Mouse (Mus musculus) neural tube, embryonic 14.5 days (tissue): ENCODE measurements around the gene E130308A19Rik. TPM values are rescaled to one million over a fixed set of nuclear protein-coding genes. Genes with fewer than 3 reads are reported as not detected.
A peak's percentile ranks its signal among the peaks of the same experiment; 100 is the strongest.

Experiments used
- ATAC-seq: fragments of 200-750 bp; cut with Nextera tagmentation; 2 replicates; pipeline ENCODE4 v1.8.0; 2017; ENCODE audit warnings: low read depth, mild to moderate bottlenecking, moderate TSS enrichment, moderate library complexity
- H3K27ac ChIP-seq: fragments of 300-500 bp; sonication (generic); 2 replicates; pipeline ENCODE4 v1.5.1; 2014; ENCODE audit warnings: low read depth, mild to moderate bottlenecking, control low read depth, low read length, moderate library complexity, mixed read lengths
- H3K27me3 ChIP-seq: fragments of 300-500 bp; sonication (generic); 2 replicates; pipeline ENCODE4 v1.6.1; 2014; ENCODE audit warnings: low read length; ENCODE audit not compliant: control insufficient read depth, insufficient read depth
- H3K36me3 ChIP-seq: fragments of 300-500 bp; sonication (generic); 2 replicates; pipeline ENCODE4 v1.6.1; 2014; ENCODE audit warnings: low read length, mixed read lengths; ENCODE audit not compliant: control insufficient read depth, insufficient read depth
- H3K4me1 ChIP-seq: fragments of 300-500 bp; sonication (generic); 2 replicates; pipeline ENCODE4 v1.6.1; 2014; ENCODE audit warnings: low read length; ENCODE audit not compliant: control insufficient read depth, insufficient read depth
- H3K4me2 ChIP-seq: fragments of 300-500 bp; sonication (generic); 2 replicates; pipeline ENCODE4 v1.6.1; 2014; ENCODE audit warnings: mild to moderate bottlenecking, low read depth, low read length, control low read depth
- H3K4me3 ChIP-seq: fragments of 300-500 bp; sonication (generic); 2 replicates; pipeline ENCODE4 v1.5.1; 2014; ENCODE audit warnings: low read depth, low read length, control low read depth, mixed read lengths
- H3K9ac ChIP-seq: fragments of 300-500 bp; sonication (generic); replicated peaks from 2 replicates; pipeline ENCODE4 v1.6.1; 2014; ENCODE audit warnings: low read depth, mild to moderate bottlenecking, control low read depth, low read length, mixed read lengths
- H3K9me3 ChIP-seq: fragments of 300-500 bp; sonication (generic); 2 replicates; pipeline ENCODE4 v1.6.1; 2016; ENCODE audit warnings: low read length; ENCODE audit not compliant: control insufficient read depth
- WGBS: fragments of 180-500 bp; shearing (Covaris S2); extraction: QIAGEN DNeasy Blood & Tissue Kit; methylation state at CpG from one replicate; pipeline ENCODE4 v1.1.7; 2014; 5-methylcytosine and 5-hydroxymethylcytosine counted together
- polyA plus RNA-seq: library from polyadenylated mRNA; unstranded; fragments of >200 nt; fragmentation: Nextera tagmentation; extraction: Ambion mirVana; gene quantifications from 2 replicates; pipeline ENCODE4 v1.2.1, GENCODE M21; 2014

Gene E130308A19Rik
- 59.8 and 64.6 TPM in 2 replicates for polyA plus RNA-seq

DNA sequence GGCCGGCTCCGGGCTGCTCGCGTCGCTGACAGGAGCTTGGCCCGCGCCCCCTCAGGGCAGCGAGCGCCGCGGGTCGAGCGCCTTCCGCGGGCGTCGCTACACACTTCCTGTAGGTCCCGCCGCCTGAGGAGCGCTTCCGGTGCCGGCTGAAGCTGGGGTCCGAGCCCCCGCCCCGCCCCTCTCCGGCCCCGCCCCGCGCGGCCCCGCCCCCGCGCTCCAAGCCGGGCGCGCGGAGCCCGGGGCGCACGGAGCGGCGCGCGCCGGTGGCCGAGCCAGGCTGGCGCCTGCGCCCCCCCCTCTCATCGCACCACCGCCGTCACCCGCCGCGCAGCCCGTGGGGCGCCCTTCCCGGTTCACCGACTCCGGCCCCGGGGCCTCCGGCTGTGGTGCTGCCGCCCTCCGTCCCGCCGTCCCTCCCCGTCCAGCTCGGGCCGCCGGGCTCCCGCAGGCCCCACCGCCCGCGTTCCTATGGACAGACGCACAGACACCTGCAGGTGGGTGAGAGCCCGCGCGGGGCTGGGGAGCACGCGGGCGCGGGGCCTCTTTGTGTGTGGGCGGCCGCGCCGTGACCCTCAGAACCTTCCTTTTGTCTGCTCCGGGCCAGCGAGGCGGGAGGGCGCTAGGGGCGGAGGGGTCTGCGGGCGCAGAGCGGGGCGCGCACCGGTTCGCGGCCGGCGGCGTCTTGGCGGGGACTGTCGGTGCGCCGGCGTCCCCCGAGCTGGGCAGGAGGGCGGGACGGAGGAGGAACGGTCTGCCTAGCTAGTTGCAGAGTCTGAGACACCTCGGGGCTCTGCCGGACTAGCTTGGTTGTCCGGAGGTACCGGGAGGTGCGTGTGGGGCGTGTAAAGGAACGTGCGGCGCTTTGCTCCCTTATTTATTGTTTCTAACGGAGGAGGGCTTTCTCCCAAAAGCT, at the start of gene E130308A19Rik:
TSS of gene E130308A19Rik (plus strand) at position 214 of the 913 bp plus-strand sequence.
- ATAC-seq = peak; percentile 93
- H3K9me3 ChIP-seq = no peaks in the 10 kb centered on the region
- no peaks in the 10 kb centered on the region for H3K36me3 ChIP-seq
- peak within 1 kb of the TSS; percentile 97 for H3K4me3 ChIP-seq
- H3K4me1 ChIP-seq = peaks cover 22% of the 10 kb centered on the region
- H3K27ac ChIP-seq = peak within 1 kb of the TSS; percentile 96
- no peaks in the 10 kb centered on the region for H3K27me3 ChIP-seq
- under 1% methylated on average over 60 of the region's 120 CpGs for WGBS
- H3K4me2 ChIP-seq = peak within 1 kb of the TSS; percentile 50
- peak within 1 kb of the TSS; percentile 97 for H3K9ac ChIP-seq

DNA sequence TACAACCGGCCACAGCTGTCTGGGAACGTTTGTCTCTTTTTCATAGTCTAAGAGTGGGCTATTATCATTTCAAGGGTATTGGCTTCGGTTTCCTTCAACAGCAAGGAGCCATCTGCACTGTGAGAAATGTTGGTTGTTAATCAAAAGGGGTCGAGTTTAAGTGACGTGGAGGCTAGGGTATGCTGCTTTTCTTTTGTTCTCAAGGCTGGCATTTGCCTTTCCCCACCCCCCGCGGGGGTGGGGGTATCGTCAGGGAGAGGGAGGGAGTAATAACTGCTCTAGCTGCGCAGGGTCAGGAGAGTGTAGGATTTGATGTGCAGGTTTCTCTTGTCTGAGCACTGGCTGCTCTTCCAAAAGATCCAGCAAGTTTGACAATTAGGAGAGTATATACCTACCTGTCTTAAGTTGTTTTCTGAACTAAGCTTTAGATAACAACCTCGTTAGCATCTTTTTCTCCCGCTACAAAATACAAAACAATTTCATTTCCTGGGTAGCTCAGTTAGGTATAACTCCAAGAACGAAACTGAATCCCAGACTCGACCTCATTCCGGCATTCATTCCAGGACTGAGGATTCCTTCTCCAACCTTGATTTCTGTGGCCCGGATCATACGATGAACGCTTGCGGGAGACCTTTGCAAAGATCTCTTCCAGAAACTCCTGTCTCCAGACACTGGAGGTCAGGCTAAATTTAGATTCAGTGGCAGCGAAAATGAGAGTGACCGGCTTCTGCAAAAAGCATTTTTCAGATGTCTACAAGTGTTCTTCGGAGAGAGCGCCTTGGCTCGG, 45.3 kb upstream of the E130308A19Rik start:
- Histone ChIP-seq H3K9ac (peak overlapping the region; percentile 69), H3K4me1 (peaks cover 8% of the 10 kb centered on the region), H3K4me3 (peak overlapping the region; percentile 70), H3K36me3 (no peaks in the 10 kb centered on the region), H3K27ac (peak overlapping the region; percentile 87), H3K9me3 (no peaks in the 10 kb centered on the region), H3K4me2 (peak overlapping the region; percentile 84), H3K27me3 (no peaks in the 10 kb centered on the region)
- 2% methylated on average over 23 of the region's 23 CpGs for WGBS
- peak; percentile 60 for ATAC-seq

DNA sequence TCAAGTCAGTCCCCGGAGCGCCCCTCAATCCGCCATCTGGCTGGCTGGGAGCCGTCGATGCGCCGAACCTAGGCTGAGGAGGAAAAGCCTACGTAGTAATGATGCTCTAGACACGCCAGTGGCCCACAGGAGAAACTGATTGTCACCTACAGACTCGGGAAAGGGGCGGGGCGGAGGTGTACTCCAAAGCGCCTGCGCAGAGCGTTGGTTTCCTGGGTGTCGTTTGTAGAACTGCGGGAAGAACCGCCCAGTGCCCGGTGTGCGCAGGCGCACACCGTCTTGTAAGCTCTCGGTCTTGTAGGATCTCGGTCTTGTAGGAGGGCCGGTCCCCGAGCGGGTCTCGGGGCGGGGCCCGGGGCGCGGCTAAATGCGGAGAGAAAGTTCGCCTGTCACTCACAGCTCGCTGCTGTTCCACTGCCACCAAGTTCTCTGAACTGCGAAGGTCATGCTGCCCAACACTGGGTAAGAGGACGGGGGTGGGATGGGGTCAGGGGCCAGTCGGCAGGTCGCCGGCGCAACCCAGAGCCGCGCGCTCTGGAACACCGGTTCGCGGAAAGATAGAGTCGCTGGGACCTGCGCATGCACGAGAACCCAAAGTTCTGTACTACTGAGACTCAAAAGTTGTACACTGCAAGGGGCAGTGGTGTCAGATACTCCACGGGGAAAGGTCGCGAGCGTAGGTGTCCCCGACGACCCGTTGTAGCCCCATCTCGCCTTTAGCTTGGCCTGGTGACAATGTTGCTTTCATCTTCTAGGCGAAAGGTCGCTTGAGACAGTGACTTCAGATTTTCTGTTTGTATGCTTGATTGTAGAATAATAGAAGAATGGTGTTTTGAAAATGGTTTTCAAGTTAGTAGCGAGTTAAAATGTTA, 44.5 kb upstream of the E130308A19Rik start, which contains the start of gene Hsdl2:
TSS of gene Hsdl2 (plus strand) at position 250 of the 872 bp plus-strand sequence.
- Histone ChIP-seq H3K9me3 (no peaks in the 10 kb centered on the region), H3K27me3 (no peaks in the 10 kb centered on the region), H3K4me1 (peaks cover 8% of the 10 kb centered on the region), H3K27ac (peak within 1 kb of the TSS; percentile 87), H3K36me3 (no peaks in the 10 kb centered on the region), H3K4me2 (peak within 1 kb of the TSS; percentile 84), H3K9ac (peak within 1 kb of the TSS; percentile 69), H3K4me3 (peak within 1 kb of the TSS; percentile 70)
- WGBS = under 1% methylated on average over 61 of the region's 61 CpGs
- ATAC-seq = peak; percentile 96

DNA sequence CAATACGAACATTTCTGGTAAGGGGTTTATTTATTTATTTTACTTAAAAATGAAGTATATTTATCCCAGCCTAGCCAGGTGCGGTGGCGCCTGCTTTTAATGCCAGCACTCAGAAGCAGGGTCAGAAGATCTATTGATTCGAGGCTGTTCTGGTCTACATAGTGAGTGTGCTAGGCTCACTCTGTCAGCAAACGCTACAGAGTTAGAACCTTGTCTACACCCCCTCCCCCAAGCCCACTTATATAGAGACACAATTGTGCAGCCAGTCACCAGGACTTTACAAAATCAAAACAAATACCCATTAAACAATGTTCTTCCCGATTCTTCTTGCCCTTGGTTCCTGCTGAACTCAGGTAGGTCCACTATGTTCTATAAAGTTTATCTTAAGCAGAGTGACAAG, 43.8 kb upstream of the E130308A19Rik start:
- Histone ChIP-seq H3K36me3 (no peaks in the 10 kb centered on the region), H3K9me3 (no peaks in the 10 kb centered on the region), H3K27ac (no peak overlapping the region), H3K4me2 (peak overlapping the region; percentile 84), H3K4me3 (peak overlapping the region; percentile 70), H3K9ac (no peak overlapping the region), H3K27me3 (no peaks in the 10 kb centered on the region), H3K4me1 (peaks cover 8% of the 10 kb centered on the region)
- WGBS = 30% methylated on average over 6 of the region's 6 CpGs
- no peak for ATAC-seq

DNA sequence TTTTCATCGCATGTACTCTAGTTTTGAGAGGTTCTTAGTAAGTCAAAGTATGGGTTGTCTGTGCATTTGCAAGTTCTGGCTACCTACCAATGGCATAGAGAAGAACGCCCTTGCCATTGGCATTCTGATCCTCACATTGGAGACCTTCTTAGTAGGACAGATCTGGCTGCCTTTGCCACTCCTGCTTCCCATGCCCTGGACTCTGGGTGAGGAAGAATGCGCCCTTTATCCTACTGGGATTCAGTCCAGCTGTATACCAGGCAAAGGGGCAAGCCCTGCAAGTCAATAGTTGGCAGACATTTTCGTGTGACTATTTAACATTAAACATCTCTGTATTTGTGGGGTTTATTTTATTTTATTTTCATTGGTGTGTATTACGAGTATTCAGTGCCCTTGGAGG, 40.9 kb upstream of the E130308A19Rik start:
- Histone ChIP-seq H3K9me3 (no peaks in the 10 kb centered on the region), H3K4me2 (no peak overlapping the region), H3K27me3 (no peaks in the 10 kb centered on the region), H3K27ac (no peak overlapping the region), H3K36me3 (no peaks in the 10 kb centered on the region), H3K4me1 (peaks cover 3% of the 10 kb centered on the region), H3K9ac (no peak overlapping the region), H3K4me3 (no peak overlapping the region)
- ATAC-seq = no peak
- 78% methylated on average over 5 of the region's 5 CpGs for WGBS

DNA sequence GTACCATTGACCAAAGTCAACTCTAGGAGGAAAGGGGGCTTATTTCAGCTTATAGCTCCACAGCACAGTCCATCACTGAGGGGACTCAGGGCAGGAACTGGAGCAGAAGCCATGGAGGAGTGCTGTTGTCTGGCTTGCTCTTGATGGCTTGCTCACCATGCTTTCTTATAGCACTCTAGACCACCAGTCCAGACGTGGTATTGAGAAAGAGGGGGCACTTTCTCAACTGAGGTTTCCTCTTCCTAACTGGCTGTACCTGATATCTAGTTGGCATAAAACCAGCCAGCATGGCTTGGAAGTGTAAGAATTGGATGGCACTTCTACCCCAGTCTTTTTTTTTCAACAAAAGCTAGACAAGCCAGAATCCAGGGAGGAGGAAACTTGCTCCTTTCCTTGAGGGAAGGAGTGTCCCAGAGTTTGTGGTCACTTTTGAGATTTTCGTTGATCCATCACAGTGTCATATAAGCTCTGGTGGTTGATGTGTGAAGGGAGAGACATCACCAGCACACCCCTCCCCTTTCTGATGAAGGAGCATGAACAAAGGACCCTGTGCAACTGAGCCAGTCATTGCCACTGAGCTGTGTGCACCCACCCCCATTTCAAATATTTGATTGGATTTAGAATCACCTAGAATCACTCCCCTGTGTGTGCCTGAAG, 38.7 kb upstream of the E130308A19Rik start:
- no peak for ATAC-seq
- 67% methylated on average over 2 of the region's 2 CpGs for WGBS
- Histone ChIP-seq H3K27me3 (no peaks in the 10 kb centered on the region), H3K36me3 (no peaks in the 10 kb centered on the region), H3K9ac (no peak overlapping the region), H3K4me2 (no peak overlapping the region), H3K9me3 (no peaks in the 10 kb centered on the region), H3K4me3 (no peak overlapping the region), H3K27ac (no peak overlapping the region), H3K4me1 (no peaks in the 10 kb centered on the region)

DNA sequence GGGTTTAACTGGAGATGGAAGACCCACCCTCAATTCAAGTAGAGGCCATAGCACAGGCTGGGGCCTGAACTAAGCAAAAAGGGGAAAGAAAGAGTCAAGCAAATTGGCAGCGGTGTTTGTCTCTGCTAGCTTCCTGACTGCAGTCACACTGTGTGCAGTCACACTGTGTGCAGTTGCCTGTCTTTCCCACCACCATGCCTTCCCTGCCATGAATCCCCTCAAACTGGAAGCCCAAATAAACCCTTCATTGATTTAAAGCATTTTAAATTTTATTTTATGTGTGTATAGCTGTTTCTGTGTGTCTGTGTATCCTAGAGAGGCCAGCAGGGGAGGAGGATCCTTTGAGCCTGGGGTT, 38.2 kb upstream of the E130308A19Rik start:
- no peaks in the 10 kb centered on the region for H3K9me3 ChIP-seq
- no peak overlapping the region for H3K4me3 ChIP-seq
- no peaks in the 10 kb centered on the region for H3K4me1 ChIP-seq
- no peak overlapping the region for H3K9ac ChIP-seq
- no peak overlapping the region for H3K27ac ChIP-seq
- ATAC-seq = no peak
- no peaks in the 10 kb centered on the region for H3K27me3 ChIP-seq
- WGBS = 94% methylated on average over 1 of the region's 1 CpGs
- H3K36me3 ChIP-seq = no peaks in the 10 kb centered on the region
- H3K4me2 ChIP-seq = no peak overlapping the region

DNA sequence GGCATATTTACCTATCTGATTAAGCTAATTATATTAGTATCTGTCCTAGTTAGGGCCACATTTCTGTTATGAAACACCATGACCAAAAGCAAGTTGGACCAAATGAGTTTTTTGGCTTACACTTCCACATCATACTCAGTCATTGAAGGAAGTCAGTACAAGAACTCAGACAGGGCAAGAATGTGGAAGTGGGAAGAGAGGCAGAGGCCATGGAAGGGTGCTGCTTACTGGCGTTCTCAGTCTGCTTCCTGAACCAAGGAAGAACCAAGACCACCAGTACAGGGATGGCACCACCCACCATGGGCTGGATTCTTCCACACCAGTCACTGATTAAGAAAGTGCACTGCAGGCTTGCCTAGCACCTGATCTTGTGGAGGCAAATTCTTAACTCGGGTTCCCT, 31.4 kb upstream of the E130308A19Rik start:
- no peak overlapping the region for H3K4me2 ChIP-seq
- no peak overlapping the region for H3K4me3 ChIP-seq
- H3K36me3 ChIP-seq = no peaks in the 10 kb centered on the region
- no peak overlapping the region for H3K9ac ChIP-seq
- 77% methylated on average over 2 of the region's 2 CpGs for WGBS
- ATAC-seq = no peak
- no peaks in the 10 kb centered on the region for H3K4me1 ChIP-seq
- H3K27ac ChIP-seq = no peak overlapping the region
- H3K27me3 ChIP-seq = no peaks in the 10 kb centered on the region
- H3K9me3 ChIP-seq = no peaks in the 10 kb centered on the region
